Mouse (Mus musculus) cerebellum, adult 2 months (tissue): Measurements from ENCODE around the gene Cops7a.

Experiments used
- CTCF ChIP-seq: fragments of 200-500 bp; IDR thresholded peaks from 2 replicates; pipeline ENCODE4 v1.5.1; 2011; ENCODE audit warnings: low read depth, mild to moderate bottlenecking, control low read depth, low read length, moderate library complexity, borderline replicate concordance; ENCODE audit not compliant: insufficient read depth
- POLR2A ChIP-seq: fragments of 200-500 bp; IDR thresholded peaks from 2 replicates; pipeline ENCODE4 v1.6.1; 2011; ENCODE audit warnings: low read length, control low read depth, borderline replicate concordance; ENCODE audit not compliant: insufficient read depth

DNA sequence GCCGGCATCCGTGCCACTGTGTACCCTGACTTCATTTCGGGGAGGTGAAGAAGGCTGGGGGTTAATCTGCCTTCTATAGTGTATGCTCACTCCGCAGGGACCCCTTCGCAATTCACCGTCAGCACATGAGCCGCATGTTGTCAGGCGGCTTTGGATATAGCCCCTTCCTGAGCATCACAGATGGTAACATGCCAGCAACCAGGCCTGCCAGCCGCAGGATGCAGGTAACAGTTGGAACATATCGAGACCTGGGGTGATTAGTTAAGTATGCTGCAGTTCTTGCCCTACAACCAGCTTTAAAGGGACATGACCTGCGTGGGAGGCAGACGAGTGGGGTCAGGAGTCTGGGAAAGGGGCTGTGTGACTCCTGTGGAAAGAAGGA is 33.0 kb downstream of the Cops7a start:
- no peak for TF ChIP-seq POLR2A
- no peak for TF ChIP-seq CTCF
